Mouse (Mus musculus) MEL (cell line): ENCODE data around the gene Ttll8. TPM values are rescaled to one million over a fixed set of nuclear protein-coding genes. Genes with fewer than 3 reads are reported as not detected.

Source experiments
- DNase-seq: peaks from one replicate; pipeline ENCODE4 v3.0.0; 2011; ENCODE audit warnings: low read depth, low spot score
- H3K27ac ChIP-seq: 2 replicates; pipeline ENCODE4 v1.5.1; 2012; ENCODE audit warnings: low read depth, mild to moderate bottlenecking, control low read depth, low read length, moderate library complexity; ENCODE audit not compliant: control insufficient read depth
- H3K27me3 ChIP-seq, 2 experiments: fragments of 150-350 bp in 1 of 2; sonication (generic) in 1 of 2; 2 replicates each; pipeline ENCODE4 v1.6.1; 2012; ENCODE audit warnings: low read length in 2 of 2, mild to moderate bottlenecking in 2 of 2, improper control_type of control experiment in 1 of 2, moderate library complexity in 1 of 2; ENCODE audit not compliant: insufficient read depth in 2 of 2, control insufficient read depth in 1 of 2
- H3K36me3 ChIP-seq, 2 experiments: 2 replicates each; pipeline ENCODE4 v1.6.1; 2012 to 2014; ENCODE audit warnings: low read length in 2 of 2, improper control_type of control experiment in 1 of 2, inconsistent platforms in 1 of 2, mild to moderate bottlenecking in 1 of 2; ENCODE audit not compliant: insufficient read depth in 2 of 2, control insufficient read depth in 1 of 2
- H3K4me1 ChIP-seq, 2 experiments: fragments of 150-350 bp in 1 of 2; sonication (generic) in 1 of 2; 2 replicates each; pipeline ENCODE4 v1.6.1; 2012; ENCODE audit warnings: low read length in 2 of 2, improper control_type of control experiment in 1 of 2, mild to moderate bottlenecking in 1 of 2; ENCODE audit not compliant: insufficient read depth in 2 of 2, control insufficient read depth in 1 of 2
- H3K4me3 ChIP-seq, 2 experiments: fragments of 150-350 bp in 1 of 2; sonication (generic) in 1 of 2; 2 replicates each; pipeline ENCODE4 v1.5.1; 2012; ENCODE audit warnings: low read depth in 2 of 2, low read length in 2 of 2, mild to moderate bottlenecking in 2 of 2, moderate library complexity in 2 of 2, control low read depth in 1 of 2, improper control_type of control experiment in 1 of 2; ENCODE audit not compliant: control insufficient read depth in 1 of 2, insufficient read depth in 1 of 2
- H3K79me2 ChIP-seq: 2 replicates; pipeline ENCODE4 v1.6.1; 2012; ENCODE audit warnings: mild to moderate bottlenecking, low read length, moderate library complexity; ENCODE audit not compliant: control insufficient read depth, poor library complexity, insufficient read depth
- H3K9ac ChIP-seq: 2 replicates; pipeline ENCODE4 v1.6.1; 2012; ENCODE audit warnings: low read depth, mild to moderate bottlenecking, control low read depth, low read length, moderate library complexity; ENCODE audit not compliant: control insufficient read depth, poor library complexity, severe bottlenecking
- H3K9me3 ChIP-seq: fragments of 150-350 bp; sonication (generic); replicated peaks from 2 replicates; pipeline ENCODE4 v1.6.1; 2012; ENCODE audit warnings: mild to moderate bottlenecking, low read length, improper control_type of control experiment, moderate library complexity; ENCODE audit not compliant: insufficient read depth
- BHLHE40 ChIP-seq: IDR thresholded peaks from 2 replicates; pipeline ENCODE4 v1.6.1; 2012; ENCODE audit warnings: low read depth, mild to moderate bottlenecking, inconsistent platforms, low read length, improper control_type of control experiment, borderline replicate concordance
- CHD1 ChIP-seq: IDR thresholded peaks from 2 replicates; pipeline ENCODE4 v1.6.1; 2012; ENCODE audit warnings: low read depth, mild to moderate bottlenecking, inconsistent platforms, low read length, improper control_type of control experiment
- ELF1 ChIP-seq: IDR thresholded peaks from 2 replicates; pipeline ENCODE4 v1.6.1; 2014; ENCODE audit warnings: low read depth, mild to moderate bottlenecking, inconsistent platforms, low read length, improper control_type of control experiment, moderate library complexity
- EP300 ChIP-seq, 2 experiments: IDR thresholded peaks; 2 replicates each; pipeline ENCODE4 v1.6.1; 2011; ENCODE audit warnings: improper control_type of control experiment in 2 of 2, low read length in 2 of 2, low read depth in 1 of 2, mild to moderate bottlenecking in 1 of 2
- GABPA ChIP-seq: IDR thresholded peaks from 2 replicates; pipeline ENCODE4 v1.6.1; 2012; ENCODE audit warnings: low read depth, mild to moderate bottlenecking, inconsistent platforms, low read length, improper control_type of control experiment, moderate library complexity
- GATA1 ChIP-seq: IDR thresholded peaks from 2 replicates; pipeline ENCODE4 v1.6.1; 2011; ENCODE audit warnings: low read depth, low read length, improper control_type of control experiment
- HCFC1 ChIP-seq: IDR thresholded peaks from 2 replicates; pipeline ENCODE4 v1.6.1; 2012; ENCODE audit warnings: low read depth, mild to moderate bottlenecking, inconsistent platforms, low read length, improper control_type of control experiment, moderate library complexity
- JUND ChIP-seq: IDR thresholded peaks from 2 replicates; pipeline ENCODE4 v1.6.1; 2011; ENCODE audit warnings: low read depth, mild to moderate bottlenecking, improper control_type of control experiment, low read length
- KAT2A ChIP-seq: conservative IDR thresholded peaks from 2 replicates; pipeline ENCODE4 v1.6.1; 2012; ENCODE audit warnings: low read depth, low read length, improper control_type of control experiment, inconsistent platforms
- MAFK ChIP-seq: IDR thresholded peaks from 2 replicates; pipeline ENCODE4 v1.6.1; 2011; ENCODE audit warnings: low read depth, mild to moderate bottlenecking, low read length, improper control_type of control experiment, borderline replicate concordance
- MAX ChIP-seq: IDR thresholded peaks from 2 replicates; pipeline ENCODE4 v1.6.1; 2011; ENCODE audit warnings: low read length, improper control_type of control experiment
- MAZ ChIP-seq: IDR thresholded peaks from 2 replicates; pipeline ENCODE4 v1.6.1; 2012; ENCODE audit warnings: low read depth, mild to moderate bottlenecking, inconsistent platforms, low read length, improper control_type of control experiment
- MXI1 ChIP-seq: IDR thresholded peaks from 2 replicates; pipeline ENCODE4 v1.6.1; 2011; ENCODE audit warnings: mild to moderate bottlenecking, low read depth, low read length, improper control_type of control experiment
- NRF1 ChIP-seq: IDR thresholded peaks from 2 replicates; pipeline ENCODE4 v1.6.1; 2014; ENCODE audit warnings: low read depth, mild to moderate bottlenecking, inconsistent platforms, low read length, improper control_type of control experiment, moderate library complexity; ENCODE audit not compliant: poor library complexity, insufficient read depth, severe bottlenecking
- POLR2A ChIP-seq, 2 experiments: IDR thresholded peaks; 2 replicates each; pipeline ENCODE4 v1.6.1; 2011 to 2012; ENCODE audit warnings: low read length in 2 of 2, mild to moderate bottlenecking in 2 of 2, control low read depth in 1 of 2, improper control_type of control experiment in 1 of 2, low read depth in 1 of 2, moderate library complexity in 1 of 2; ENCODE audit not compliant: control insufficient read depth in 1 of 2, insufficient read depth in 1 of 2, poor library complexity in 1 of 2
- POLR2AphosphoS2 ChIP-seq: IDR thresholded peaks from 2 replicates; pipeline ENCODE4 v1.6.1; 2011; ENCODE audit warnings: low read length, improper control_type of control experiment
- POLR2AphosphoS5 ChIP-seq: IDR thresholded peaks from 2 replicates; pipeline ENCODE4 v1.6.1; 2012; ENCODE audit warnings: low read depth, borderline replicate concordance, mild to moderate bottlenecking, inconsistent platforms, low read length, moderate library complexity, mixed read lengths
- RCOR1 ChIP-seq: IDR thresholded peaks from 2 replicates; pipeline ENCODE4 v1.6.1; 2012; ENCODE audit warnings: low read depth, mild to moderate bottlenecking, inconsistent platforms, low read length, improper control_type of control experiment
- SIN3A ChIP-seq: IDR thresholded peaks from 2 replicates; pipeline ENCODE4 v1.6.1; 2012; ENCODE audit warnings: low read length, improper control_type of control experiment, inconsistent platforms
- SMC3 ChIP-seq: IDR thresholded peaks from 2 replicates; pipeline ENCODE4 v1.6.1; 2011; ENCODE audit warnings: low read depth, low read length, improper control_type of control experiment
- TCF12 ChIP-seq: IDR thresholded peaks from 2 replicates; pipeline ENCODE4 v1.6.1; 2014; ENCODE audit warnings: low read depth, mild to moderate bottlenecking, inconsistent platforms, low read length, improper control_type of control experiment, moderate library complexity
- UBTF ChIP-seq: IDR thresholded peaks from 2 replicates; pipeline ENCODE4 v1.6.1; 2012; ENCODE audit warnings: low read depth, mild to moderate bottlenecking, inconsistent platforms, low read length, improper control_type of control experiment, moderate library complexity, borderline replicate concordance; ENCODE audit not compliant: insufficient read depth
- USF1 ChIP-seq: IDR thresholded peaks from 2 replicates; pipeline ENCODE4 v1.6.1; 2014; ENCODE audit warnings: low read depth, mild to moderate bottlenecking, inconsistent platforms, low read length, improper control_type of control experiment, moderate library complexity
- USF2 ChIP-seq, 2 experiments: IDR thresholded peaks; 2 replicates each; pipeline ENCODE4 v1.6.1; 2011 to 2012; ENCODE audit warnings: improper control_type of control experiment in 2 of 2, low read length in 2 of 2, borderline replicate concordance in 1 of 2, inconsistent platforms in 1 of 2, low read depth in 1 of 2, mild to moderate bottlenecking in 1 of 2; ENCODE audit not compliant: insufficient read depth in 1 of 2
- ZNF384 ChIP-seq: IDR thresholded peaks from 2 replicates; pipeline ENCODE4 v1.6.1; 2012; ENCODE audit warnings: low read depth, mild to moderate bottlenecking, inconsistent platforms, low read length, improper control_type of control experiment
- polyA plus RNA-seq, 2 experiments: library from polyadenylated mRNA; stranded (reverse) in 1 of 2; unstranded in 1 of 2; fragments of >175 nt in 1 of 2; fragments of >200 nt in 1 of 2; gene quantifications; 2 replicates each; pipeline versions ENCODE4 v1.2.1 to v1.2.4; 2012; ENCODE audit warnings: low replicate concordance in 2 of 2, low read depth in 1 of 2; ENCODE audit not compliant: insufficient read length in 2 of 2, insufficient read depth in 1 of 2, missing spikeins in 1 of 2
- total RNA-seq: library from RNA; depleted of rRNA; stranded (reverse); fragments of 300-350 nt; gene quantifications from 2 replicates; pipeline ENCODE4 v1.2.3, GENCODE M21; 2012

Ttll8 gene
- total and polyA plus RNA-seq, 3 experiments, result not detected

DNA sequence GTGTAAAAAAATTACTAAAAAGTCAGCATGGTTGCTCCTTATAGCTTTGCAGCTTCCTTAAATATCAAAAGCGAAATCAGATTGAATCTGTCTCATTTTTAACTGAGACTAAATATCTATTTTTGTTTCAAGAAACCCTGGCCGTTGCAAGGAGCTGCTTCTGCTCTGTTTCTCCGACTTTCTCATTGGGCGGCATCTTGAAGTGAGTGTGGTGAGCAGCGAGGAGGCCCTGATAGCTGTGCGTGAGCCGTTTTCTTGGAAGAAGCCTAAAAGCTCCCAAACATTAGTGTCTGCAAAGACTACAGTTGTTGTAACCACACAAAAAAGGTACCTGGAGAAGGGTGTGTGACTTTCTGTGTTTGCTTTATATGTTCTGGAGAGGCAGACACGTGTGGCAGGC is 44.4 kb upstream of the Ttll8 start:
- Histone ChIP-seq H3K27me3 (peaks cover 11 to 14% of the 10 kb centered on the region in 2 experiments), H3K4me3 (no peak overlapping the region)
- TF ChIP-seq USF1, result no peak
- no peak for TF ChIP-seq MAX
- no peak for TF ChIP-seq USF2 (IDR thresholded peaks at IDR 0.05; ENCODE audit: borderline replicate concordance in 1 of 2, insufficient read depth in 1 of 2, low read depth in 1 of 2, low read length in 2 of 2)
- TF ChIP-seq GABPA, result no peak
- no peak for TF ChIP-seq MAZ
- no peak for TF ChIP-seq POLR2A (IDR thresholded peaks at IDR 0.05; ENCODE audit: control insufficient read depth in 1 of 2, insufficient read depth in 1 of 2, low read depth in 1 of 2, low read length in 2 of 2, poor library complexity in 1 of 2)
- TF ChIP-seq GATA1, result no peak
- no peak for TF ChIP-seq BHLHE40
- no peak for TF ChIP-seq TCF12
- TF ChIP-seq POLR2AphosphoS5, result no peak
- TF ChIP-seq MAFK, result no peak
- TF ChIP-seq KAT2A, result no peak
- TF ChIP-seq HCFC1, result no peak

DNA sequence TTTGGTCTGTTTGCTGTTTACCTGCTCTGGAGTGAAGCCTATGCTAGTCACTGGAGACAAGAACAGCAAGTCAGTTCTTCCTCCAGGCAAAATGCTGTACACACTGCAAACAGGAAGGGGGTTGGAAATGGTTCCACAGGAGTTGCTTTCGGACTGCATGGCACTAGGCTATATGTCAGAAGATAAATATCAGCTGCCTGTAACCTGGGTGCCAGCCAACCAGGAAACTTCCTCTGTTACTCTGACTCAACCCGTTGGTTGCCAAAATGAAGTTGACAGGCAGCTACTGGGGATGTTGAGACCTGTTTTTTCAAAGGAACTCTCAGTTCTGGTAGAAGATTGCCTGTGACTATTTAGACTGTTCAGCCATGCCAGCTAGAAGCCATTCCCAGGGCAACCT is 35.0 kb upstream of the Ttll8 start:
- H3K36me3 ChIP-seq, result no peaks in the 10 kb centered on the region
- H3K4me1 ChIP-seq, result no peaks in the 10 kb centered on the region
- peaks cover 1 to 2% of the 10 kb centered on the region in 2 experiments; a peak in 3 of 4 replicates for H3K27me3 ChIP-seq
- H3K9ac ChIP-seq, result no peak overlapping the region
- DNase-seq, result peak; percentile 42
- no peak overlapping the region for H3K4me3 ChIP-seq
- no peak for TF ChIP-seq NRF1
- no peak for TF ChIP-seq UBTF
- no peak for TF ChIP-seq SIN3A
- no peak for TF ChIP-seq MAFK
- TF ChIP-seq KAT2A, result no peak
- no peak for TF ChIP-seq ELF1
- no peak for TF ChIP-seq GABPA
- TF ChIP-seq ZNF384, result no peak
- no peak for TF ChIP-seq SMC3
- no peak for TF ChIP-seq MAX
- no peak for TF ChIP-seq POLR2AphosphoS5
- TF ChIP-seq USF1, result no peak
- no peak for TF ChIP-seq RCOR1
- TF ChIP-seq CHD1, result no peak
- no peak for TF ChIP-seq MXI1
- no peak for TF ChIP-seq HCFC1
- TF ChIP-seq JUND, result no peak
- TF ChIP-seq POLR2AphosphoS2, result no peak
- no peak for TF ChIP-seq EP300 (IDR thresholded peaks at IDR 0.05; ENCODE audit: low read depth in 1 of 2, low read length in 2 of 2)
- TF ChIP-seq MAZ, result no peak
- H3K27ac ChIP-seq, result no peak overlapping the region
- H3K9me3 ChIP-seq, result no peaks in the 10 kb centered on the region
- no peaks in the 10 kb centered on the region for H3K79me2 ChIP-seq

More for the DNA sequence above, 44.4 kb upstream of the Ttll8 start:
- H3K9ac ChIP-seq, result no peak overlapping the region
- no peaks in the 10 kb centered on the region for H3K9me3 ChIP-seq
- H3K27ac ChIP-seq, result no peak overlapping the region
- DNase-seq, result no peak
- H3K79me2 ChIP-seq, result no peaks in the 10 kb centered on the region
- no peaks in the 10 kb centered on the region for H3K36me3 ChIP-seq
- H3K4me1 ChIP-seq, result no peaks in the 10 kb centered on the region
